Mouse (Mus musculus): ENCODE data around the gene Frmd4b.

DNA sequence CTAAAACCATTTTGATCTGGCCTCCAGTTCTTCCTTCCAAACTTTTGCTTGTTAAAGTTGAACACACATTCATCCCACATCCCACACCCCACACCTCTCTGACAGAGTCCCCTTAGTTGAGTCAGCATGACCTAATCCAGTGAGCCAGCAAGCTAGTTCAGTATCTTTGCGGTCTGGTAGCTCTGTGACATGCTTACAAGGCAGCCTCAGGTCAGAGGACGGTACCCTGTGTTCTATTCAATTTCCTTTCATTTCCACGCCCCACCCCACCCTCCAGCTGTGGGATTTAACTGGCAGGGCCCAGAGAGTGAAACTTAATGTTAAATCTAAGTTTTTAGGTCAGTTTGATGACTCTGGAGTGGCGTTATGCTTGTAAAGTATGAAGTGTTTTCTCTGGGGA is 170.3 kb downstream of the Frmd4b start:
- TF ChIP-seq POLR2A (IDR thresholded peaks at IDR 0.05; ENCODE audit: control insufficient read depth, extremely low read depth, insufficient read depth, low read length, poor library complexity), result no peak
- no peak for TF ChIP-seq CTCF (IDR thresholded peaks at IDR 0.05; ENCODE audit: borderline replicate concordance, control insufficient read depth, extremely low read depth, insufficient read depth, low read length, poor library complexity)

Measured in thymus, adult 2 months (tissue).